Mouse (Mus musculus) urinary bladder, adult 2 months (tissue): ENCODE data around the gene Zfp689. TPM values are rescaled to one million over a fixed set of nuclear protein-coding genes. Genes with fewer than 3 reads are reported as not detected.
A peak's percentile ranks its signal among the peaks of the same experiment; 100 is the strongest.
"Not testable (repeated sequence)": the region's sequence is repeated elsewhere in the genome, so short reads cannot be mapped to it uniquely, and the experiment has no call there.

Experiments
- DNase-seq: peaks from one replicate; pipeline ENCODE4 v3.0.0; 2022; ENCODE audit warnings: low spot score
- polyA plus RNA-seq: library from polyadenylated mRNA; depleted of rRNA; stranded (reverse); fragments of >200 nt; gene quantifications from 2 replicates; pipeline ENCODE4 v1.2.3, GENCODE M21; 2012; rRNA removed

Gene Zfp689
- 3.1 and 3.7 TPM in 2 replicates for polyA plus RNA-seq

GRCm38 (mm10) chr7:127448521-127449300 is at the start of gene Zfp689:
TSS of gene Zfp689 (minus strand) at chr7:127449158.
- DNase-seq: peak; percentile 76

DNA sequence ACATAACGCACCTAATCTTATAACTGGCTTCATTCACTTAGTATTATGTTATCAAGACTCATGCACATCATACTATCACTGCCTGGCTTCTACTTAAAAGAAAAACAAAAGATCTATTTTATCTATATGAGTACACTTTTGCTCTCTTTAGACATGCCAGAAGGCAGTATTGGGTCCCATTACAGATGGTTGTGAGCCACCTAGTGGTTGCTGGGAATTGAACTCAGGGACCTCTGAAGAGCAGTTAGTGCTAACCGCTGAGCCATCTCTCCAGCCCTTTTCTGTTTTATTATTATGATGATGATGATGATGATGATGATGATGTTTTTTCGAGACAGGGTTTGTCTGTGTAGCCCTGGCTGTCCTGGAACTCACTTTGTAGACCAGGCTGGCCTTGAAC is 49.4 kb upstream of the Zfp689 start:
- no peak for DNase-seq

DNA sequence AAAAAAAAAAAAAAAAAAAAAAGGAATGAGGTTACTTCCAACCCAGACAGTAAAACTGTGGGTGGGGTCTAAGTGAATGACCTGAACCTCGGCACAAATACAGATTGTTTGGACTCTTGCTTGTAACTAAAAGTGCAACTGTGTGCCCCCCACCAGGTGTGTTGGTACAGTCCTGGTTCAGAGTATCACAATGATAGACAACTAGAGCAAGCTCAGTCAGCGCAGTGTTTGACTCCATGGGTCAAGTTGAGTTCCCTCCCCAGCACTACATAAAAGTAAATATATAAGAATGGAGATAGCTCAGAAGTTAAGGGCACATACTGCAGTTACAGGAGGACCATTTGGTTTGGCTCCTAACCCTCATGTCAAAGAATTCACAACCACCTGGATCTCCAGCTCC is 48.4 kb upstream of the Zfp689 start:
- DNase-seq: no peak

DNA sequence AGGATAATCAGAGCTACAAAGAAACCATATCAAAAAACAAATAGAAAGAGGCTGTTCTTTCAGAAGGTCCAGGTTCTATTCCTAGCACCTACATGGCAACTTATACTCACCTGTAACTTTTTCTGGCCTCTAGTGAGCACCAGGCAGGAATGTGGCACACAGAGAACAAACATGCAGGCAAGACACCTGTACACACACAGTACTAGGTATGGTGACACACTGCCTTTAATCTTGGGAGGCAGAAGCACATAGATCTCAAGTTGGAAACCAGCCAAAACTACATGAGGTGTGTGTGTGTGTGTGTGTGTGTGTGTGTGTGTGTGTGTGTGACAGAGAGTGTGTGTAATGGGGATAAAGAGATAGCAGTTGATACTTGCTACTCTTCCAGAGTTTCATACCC is 45.7 kb upstream of the Zfp689 start:
- no peak for DNase-seq

DNA sequence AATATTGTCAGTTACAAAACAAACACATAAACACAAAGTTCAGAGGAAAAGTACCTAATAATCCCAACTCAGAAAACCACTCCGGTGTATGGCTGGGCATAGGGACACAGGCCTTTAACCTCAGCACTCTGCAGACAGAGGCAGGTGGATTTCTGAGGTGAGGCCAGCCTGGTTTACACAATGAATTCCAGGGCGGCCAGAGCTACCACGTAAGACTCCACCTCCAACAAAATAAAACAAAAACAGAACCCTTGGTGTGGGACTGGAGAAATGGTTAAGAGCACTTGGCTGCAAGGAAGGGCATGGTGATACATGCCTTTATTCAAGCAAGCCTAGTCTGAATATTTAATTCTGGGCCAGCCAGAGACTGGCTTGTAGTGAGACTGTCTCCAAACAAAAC is 42.9 kb upstream of the Zfp689 start:
- DNase-seq: no peak

- no peak for DNase-seq
Observed at GRCm38 (mm10) chr7:127489982-127490381, 41.0 kb upstream of the Zfp689 start.

GRCm38 (mm10) chr7:127488364-127488763 is 39.4 kb upstream of the Zfp689 start:
- not testable (repeated sequence) for DNase-seq

DNA sequence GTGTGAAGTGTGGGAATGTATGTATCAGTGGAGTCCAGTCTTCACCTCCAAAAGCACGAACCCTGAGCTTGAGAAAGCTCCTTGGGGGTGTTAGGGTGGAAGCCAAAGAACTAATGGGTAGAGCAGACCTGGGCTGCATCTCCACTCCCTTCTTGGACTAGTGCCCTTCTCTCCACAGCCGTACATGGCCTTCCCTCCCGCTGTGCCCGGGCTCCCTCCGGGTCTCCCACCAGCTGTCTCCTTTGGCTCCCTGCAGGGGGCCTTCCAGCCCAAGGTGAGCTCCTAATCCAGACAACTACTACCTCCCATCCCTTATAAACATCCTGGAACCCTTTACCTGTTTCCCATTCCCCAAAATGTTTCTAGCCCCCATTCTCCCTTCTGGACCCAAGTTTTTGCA is 36.5 kb upstream of the Zfp689 start:
- no peak for DNase-seq

DNA sequence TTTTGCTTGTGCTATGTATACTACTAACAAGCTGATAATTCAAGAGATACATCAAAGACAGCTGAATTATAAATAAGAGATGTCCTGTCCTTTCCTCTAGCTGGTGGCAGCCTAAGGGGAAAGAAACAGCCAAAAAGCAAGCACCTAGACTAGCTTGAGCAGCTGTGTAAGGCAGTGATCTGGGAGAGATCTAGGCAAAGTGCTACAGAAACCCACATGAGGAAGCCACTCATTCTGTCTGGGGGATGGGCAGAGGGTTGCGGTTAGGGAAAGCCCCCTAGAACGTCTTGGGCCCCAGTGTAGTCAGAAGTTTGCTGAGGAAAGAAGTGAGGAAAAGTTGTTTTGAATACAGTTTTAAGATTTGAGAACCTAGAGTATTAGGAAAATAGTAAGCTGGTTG is 31.4 kb upstream of the Zfp689 start:
- no peak for DNase-seq

- DNase-seq: no peak
Observed at GRCm38 (mm10) chr7:127479318-127480225, 30.6 kb upstream of the Zfp689 start.

DNA sequence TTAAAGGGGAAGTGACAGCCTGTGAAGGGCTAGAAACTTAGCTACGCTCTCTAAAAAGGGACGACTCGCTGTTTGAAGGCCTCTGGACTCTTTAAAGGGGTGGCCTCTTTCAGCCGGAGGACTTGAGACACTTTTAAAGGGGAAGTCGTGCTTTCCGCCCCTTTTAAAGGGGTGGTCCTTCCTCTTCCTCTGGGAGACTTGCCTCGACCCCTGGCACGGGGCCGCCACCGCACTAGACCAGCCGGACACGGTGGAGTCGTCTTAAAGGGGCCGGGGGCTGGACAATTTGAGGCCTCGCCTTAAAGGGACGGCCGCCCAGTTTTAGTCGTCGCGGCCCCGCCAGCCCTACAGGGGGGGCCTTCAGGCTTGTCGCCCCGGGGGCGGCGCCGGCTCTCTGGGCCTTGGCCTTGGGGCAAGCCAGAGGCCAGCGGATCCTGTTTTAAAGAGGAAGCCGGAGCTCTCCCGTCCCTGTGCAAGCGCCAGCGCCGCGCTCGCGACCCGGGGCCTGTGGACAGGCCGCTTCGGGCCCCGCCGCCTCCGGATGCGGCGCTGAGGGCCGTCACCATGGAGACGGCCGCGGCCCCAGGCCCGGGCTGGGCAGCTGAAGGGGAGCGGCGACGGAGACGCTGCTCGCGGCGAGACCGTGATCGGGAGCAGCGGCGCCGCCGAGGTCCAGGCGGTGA is 29.8 kb upstream of the Zfp689 start, which contains the start of gene Fbrs:
TSS of gene Fbrs (plus strand) at position 565 of the 683 bp plus-strand sequence.
- DNase-seq: peak; percentile 88

DNA sequence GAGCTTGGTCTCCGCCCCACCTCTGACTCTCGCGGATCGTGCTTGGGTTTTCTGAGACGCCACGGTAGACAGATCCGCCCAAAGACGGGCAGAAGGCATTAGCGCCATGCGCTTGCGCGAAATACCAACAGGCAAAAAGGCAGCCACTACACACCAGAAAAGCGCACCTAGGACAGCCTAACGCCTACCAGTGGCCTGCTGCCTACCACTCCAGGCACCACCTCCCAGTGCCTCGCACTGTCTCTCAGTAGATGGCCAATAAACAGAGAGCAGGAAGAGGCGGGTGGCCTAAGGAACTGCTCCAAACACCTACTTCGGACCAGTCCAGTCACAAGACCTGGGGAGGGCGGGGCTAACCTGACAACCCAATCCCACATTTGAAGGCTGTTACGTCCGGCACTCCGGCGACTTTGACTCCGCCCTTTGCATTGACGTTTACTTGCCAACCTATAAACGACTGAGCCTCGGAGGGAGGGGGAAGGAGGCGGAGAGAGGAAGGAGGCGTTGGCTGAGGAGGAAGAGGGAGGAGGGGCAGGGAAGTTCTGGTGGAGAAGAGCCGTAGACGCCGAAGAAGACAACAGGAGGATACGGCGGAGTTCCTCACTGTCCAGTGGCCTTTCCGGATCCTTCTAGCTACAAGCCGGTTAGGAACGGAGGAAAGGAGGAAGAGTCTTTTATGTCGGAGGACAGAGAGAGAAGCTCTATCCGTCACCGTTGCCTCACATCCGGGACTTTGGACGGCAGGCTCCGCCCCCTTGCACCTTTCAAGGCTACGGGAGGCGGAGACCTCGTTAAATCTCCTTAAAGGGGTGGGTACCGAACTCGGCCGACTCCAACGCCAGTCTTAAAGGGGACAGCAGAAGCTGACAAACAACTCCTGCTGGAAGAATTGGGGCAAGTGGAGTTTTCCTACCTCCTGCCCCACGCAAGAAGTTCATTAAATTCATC is 29.0 kb upstream of the Zfp689 start:
- peak; percentile 94 for DNase-seq

- no peak for DNase-seq
Observed at GRCm38 (mm10) chr7:127476855-127477254, 27.9 kb upstream of the Zfp689 start.

DNA sequence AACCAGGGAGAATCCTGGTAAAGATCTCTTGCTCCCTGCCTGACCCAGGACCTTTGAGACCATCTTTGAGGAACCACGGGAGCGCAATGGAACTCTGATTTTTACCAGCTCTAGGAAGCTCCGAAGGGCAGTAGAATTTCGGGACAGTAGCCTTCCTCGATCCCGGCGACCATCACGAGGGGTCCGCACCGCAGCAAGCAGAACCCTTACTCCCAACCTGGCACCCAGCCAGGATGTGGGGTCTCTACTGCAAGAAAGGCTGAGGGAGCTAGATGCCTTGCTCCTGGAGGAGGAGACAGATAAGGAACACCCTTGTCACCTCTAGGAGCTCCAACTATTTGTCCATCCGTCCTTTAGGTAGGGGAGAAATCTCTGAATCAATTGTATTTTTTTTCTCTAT is 27.4 kb upstream of the Zfp689 start:
- no peak for DNase-seq

GRCm38 (mm10) chr7:127475186-127475740 is 26.3 kb upstream of the Zfp689 start:
- DNase-seq: no peak

GRCm38 (mm10) chr7:127474378-127475070 is 25.6 kb upstream of the Zfp689 start:
- DNase-seq: no peak

DNA sequence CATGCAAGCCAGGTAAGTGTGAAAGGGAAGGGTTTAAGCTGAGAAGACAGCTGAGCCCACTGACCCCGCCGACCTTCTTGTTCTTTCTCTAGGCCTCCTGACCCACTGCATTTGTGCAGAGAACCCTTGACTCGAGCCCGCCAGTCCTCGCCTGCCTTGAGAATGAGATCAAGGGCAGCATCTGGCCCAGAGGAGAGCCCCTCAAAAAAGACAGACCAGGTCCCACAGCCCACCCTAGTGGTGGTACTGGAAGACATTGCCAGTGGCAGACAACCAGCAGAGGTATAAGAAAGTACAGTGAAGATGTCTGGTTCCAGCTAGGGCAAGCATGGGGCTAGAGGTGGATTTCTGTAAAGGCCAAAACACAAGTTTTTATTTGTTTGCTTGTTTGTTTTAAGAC is 24.7 kb upstream of the Zfp689 start:
- no peak for DNase-seq

- DNase-seq: no peak
Observed at GRCm38 (mm10) chr7:127472060-127472459, 23.1 kb upstream of the Zfp689 start.

DNA sequence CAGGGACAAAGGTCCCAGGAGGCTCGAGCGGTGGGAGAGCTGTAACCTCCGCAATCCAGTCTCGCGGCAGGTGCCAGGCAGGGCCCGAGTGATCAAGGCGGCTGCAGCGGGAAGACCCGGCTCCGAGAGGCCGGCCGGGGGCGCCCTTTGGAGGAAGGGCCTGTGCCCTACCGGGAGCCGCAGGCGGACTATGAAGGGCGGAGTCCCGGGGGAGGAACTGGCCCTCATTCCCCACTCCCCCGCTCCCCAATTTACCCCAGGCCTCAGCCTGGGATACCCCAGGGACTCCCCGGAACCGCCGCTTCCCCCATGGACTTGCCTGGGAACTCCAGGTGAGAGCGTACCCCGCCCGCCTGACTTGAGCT is 22.7 kb upstream of the Zfp689 start:
- DNase-seq: peak; percentile 63
